ENCODE assay signal across 9 mouse cellular contexts in the genomic region with DNA sequence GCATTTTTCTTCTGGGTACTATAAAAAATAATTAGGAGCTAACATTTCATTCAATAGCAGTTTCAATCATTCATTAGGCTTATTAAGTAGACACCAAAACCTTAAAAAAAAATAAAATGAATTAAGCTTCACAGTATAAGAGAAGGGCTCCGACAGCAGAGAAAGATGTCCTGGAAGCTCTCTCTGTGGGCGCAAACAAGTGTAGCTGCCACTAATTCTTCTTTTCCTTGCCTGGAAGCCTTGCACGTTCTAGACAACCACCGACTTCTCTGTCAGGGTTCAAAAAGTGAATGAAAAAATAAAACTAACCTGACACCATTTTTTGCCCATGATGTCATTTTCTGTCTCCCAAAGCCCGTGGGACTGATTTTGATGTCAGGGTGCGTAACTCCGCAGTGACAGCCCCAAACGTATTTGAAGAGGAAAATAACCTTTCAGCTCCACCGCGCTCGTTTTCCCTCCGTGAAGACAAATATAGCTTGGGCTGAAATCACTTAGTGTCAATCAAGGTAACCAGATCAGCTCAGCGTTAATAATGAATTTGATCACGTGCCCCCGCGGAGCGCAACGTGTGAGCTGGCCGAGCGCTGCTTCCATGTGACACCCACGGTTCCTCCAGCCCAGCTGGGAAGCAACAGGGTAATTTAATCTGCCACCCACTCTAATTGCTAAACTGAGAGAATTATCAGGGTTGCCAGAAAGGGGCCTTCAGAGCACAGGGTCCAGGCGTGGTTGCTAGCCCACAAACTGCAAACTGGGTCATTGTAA.
A peak's percentile ranks its signal among the peaks of the same experiment; 100 is the strongest.
DNase-seq lines count a peak whose midpoint lies in the region; ATAC-seq and TF ChIP-seq lines count a peak whose summit lies in the region.
"Had no signal": no experiment of that assay in that cellular context is flagged by ENCODE, and none has a peak within 500 bp of the region (broad histone marks: within the 10 kb centered on the region; RNA-seq: fewer than 3 reads in every experiment).

No protein-coding gene starts in this region.

- H3K4me2 ChIP-seq in lung, embryonic 14.5 days = peak overlapping the region; percentile 37
- no peak overlapping the region for H3K4me2 ChIP-seq in lung, postnatal 0 days (replicated peaks; ENCODE audit: low read depth, low read length)
- peak overlapping the region; percentile 52 for H3K4me2 ChIP-seq in hindbrain, embryonic 15.5 days
- no peak overlapping the region for H3K4me2 ChIP-seq in liver, embryonic 12.5 days

- TF ChIP-seq EP300 in lung, postnatal 0 days (IDR thresholded peaks at IDR 0.05) = no peak

- no peak for TF ChIP-seq CTCF in lung, embryonic 14.5 days (IDR thresholded peaks at IDR 0.05; ENCODE audit: low read depth)
- no peak for TF ChIP-seq CTCF in lung, postnatal 0 days (IDR thresholded peaks at IDR 0.05)

- no peaks in the 10 kb centered on the region for H3K36me3 ChIP-seq in lung, embryonic 14.5 days (ENCODE audit: insufficient read depth)
- H3K36me3 ChIP-seq in lung, postnatal 0 days (ENCODE audit: insufficient read depth, low read length) = no peaks in the 10 kb centered on the region
- H3K36me3 ChIP-seq in hindbrain, embryonic 15.5 days = no peaks in the 10 kb centered on the region
- no peaks in the 10 kb centered on the region for H3K36me3 ChIP-seq in liver, embryonic 12.5 days
- H3K36me3 ChIP-seq: G1E had no signal

- H3K9ac ChIP-seq in lung, embryonic 14.5 days = no peak overlapping the region
- no peak overlapping the region for H3K9ac ChIP-seq in lung, postnatal 0 days (replicated peaks; ENCODE audit: low read depth)
- no peak overlapping the region for H3K9ac ChIP-seq in hindbrain, embryonic 15.5 days
- H3K9ac ChIP-seq in liver, embryonic 12.5 days = no peak overlapping the region

- 34% methylated on average over 22 of the region's 22 CpGs for WGBS in lung, embryonic 14.5 days
- 39% methylated on average over 22 of the region's 22 CpGs for WGBS in lung, postnatal 0 days
- 26% methylated on average over 22 of the region's 22 CpGs for WGBS in hindbrain, embryonic 15.5 days
- 52% methylated on average over 22 of the region's 22 CpGs for WGBS in liver, embryonic 12.5 days (ENCODE audit: insufficient replicate concordance)

- ATAC-seq in lung, embryonic 14.5 days (ENCODE audit: insufficient read depth) = no peak
- no peak for ATAC-seq in lung, postnatal 0 days
- peak; percentile 63; the same call in 1 of the 2 replicates for ATAC-seq in hindbrain, embryonic 15.5 days (ENCODE audit: low FRiP score, low read depth)
- no peak for ATAC-seq in CD4-positive, CD25-positive, alpha-beta regulatory T cell, adult 4 months
- ATAC-seq in liver, embryonic 12.5 days = no peak

- no peaks in the 10 kb centered on the region for H3K27me3 ChIP-seq in lung, embryonic 14.5 days (ENCODE audit: insufficient read depth, low read length)
- H3K27me3 ChIP-seq in lung, postnatal 0 days (replicated peaks; ENCODE audit: insufficient read depth, low read length) = no peaks in the 10 kb centered on the region
- no peaks in the 10 kb centered on the region for H3K27me3 ChIP-seq in hindbrain, embryonic 15.5 days
- H3K27me3 ChIP-seq in liver, embryonic 12.5 days (replicated peaks) = peaks cover 10% of the 10 kb centered on the region; the same call in 1 of the 2 replicates

- peak; percentile 19 for DNase-seq in lung, embryonic 14.5 days
- no peak for DNase-seq in lung, postnatal 0 days (ENCODE audit: low spot score)
- peak; percentile 73 for DNase-seq in gastrocnemius, adult 18-20 months (ENCODE audit: low spot score)
- DNase-seq in left cerebral cortex, postnatal 25 days (ENCODE audit: low spot score in 2 of 2) = peak; percentile 45 to 46
- DNase-seq in right cerebral cortex, postnatal 36 days (ENCODE audit: low spot score in 2 of 2) = peak; percentile 29 to 34

- no peak overlapping the region for H3K4me3 ChIP-seq in lung, embryonic 14.5 days (ENCODE audit: low read depth, low read length)
- no peak overlapping the region for H3K4me3 ChIP-seq in lung, postnatal 0 days (ENCODE audit: low read depth, low read length)
- peak overlapping the region; percentile 13 for H3K4me3 ChIP-seq in hindbrain, embryonic 15.5 days
- H3K4me3 ChIP-seq in liver, embryonic 12.5 days = no peak overlapping the region

- H3K4me1 ChIP-seq in lung, embryonic 14.5 days (ENCODE audit: insufficient read depth) = no peaks in the 10 kb centered on the region
- H3K4me1 ChIP-seq in lung, postnatal 0 days (ENCODE audit: insufficient read depth, low read depth, low read length) = no peaks in the 10 kb centered on the region
- peaks cover 11% of the 10 kb centered on the region for H3K4me1 ChIP-seq in hindbrain, embryonic 15.5 days (replicated peaks)
- H3K4me1 ChIP-seq in liver, embryonic 12.5 days = no peaks in the 10 kb centered on the region

- H3K27ac ChIP-seq in lung, embryonic 14.5 days (ENCODE audit: low read depth) = no peak overlapping the region
- H3K27ac ChIP-seq in lung, postnatal 0 days (ENCODE audit: low read length) = no peak overlapping the region
- H3K27ac ChIP-seq in hindbrain, embryonic 15.5 days (replicated peaks) = no peak overlapping the region
- H3K27ac ChIP-seq in liver, embryonic 12.5 days = no peak overlapping the region

- no peaks in the 10 kb centered on the region for H3K9me3 ChIP-seq in lung, embryonic 14.5 days (ENCODE audit: low read depth, low read length)
- H3K9me3 ChIP-seq in lung, postnatal 0 days (ENCODE audit: low read length) = no peaks in the 10 kb centered on the region
- no peaks in the 10 kb centered on the region for H3K9me3 ChIP-seq in hindbrain, embryonic 15.5 days
- no peaks in the 10 kb centered on the region for H3K9me3 ChIP-seq in liver, embryonic 12.5 days (replicated peaks)
- H3K9me3 ChIP-seq: G1E had no signal

- intact Hi-C loops in left cerebral cortex, postnatal 25 days (cut with DNase I) = no loop called here

Comparison
In these comparisons a context has a peak if more than half of its experiments do, and no peak if none do; other contexts are left out.
1. H3K4me2 ChIP-seq: peak in lung, embryonic 14.5 days (single experiment) and hindbrain, embryonic 15.5 days (single experiment); none in lung, postnatal 0 days (single experiment) and liver, embryonic 12.5 days (single experiment).